27 mouse cellular contexts compared by ENCODE assay signal in the genomic region with DNA sequence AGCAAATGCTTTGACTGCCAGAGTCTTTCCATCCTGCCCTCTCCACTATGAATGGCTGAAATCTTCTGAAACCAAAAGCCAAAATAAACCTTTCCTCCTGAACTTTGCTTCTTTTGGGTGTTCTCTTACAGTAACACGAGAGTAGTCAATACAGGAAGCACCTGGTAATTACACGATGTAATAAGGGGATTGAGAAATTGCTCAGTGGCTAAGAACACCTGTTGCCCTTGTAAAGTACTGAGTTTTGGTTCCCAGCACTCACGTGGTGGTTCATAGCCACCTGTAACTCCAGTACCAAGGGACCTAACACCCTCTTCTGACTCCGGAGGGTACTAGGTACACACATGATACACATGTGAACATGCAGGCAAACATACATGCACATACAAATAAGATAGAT.
"Had no signal": no experiment of that assay in that cellular context is flagged by ENCODE, and none has a peak within 500 bp of the region (broad histone marks: within the 10 kb centered on the region; RNA-seq: fewer than 3 reads in every experiment).

No protein-coding gene starts in this region.

- H3K36me3 ChIP-seq: embryonic facial prominence, embryonic 12.5 days; embryonic facial prominence, embryonic 13.5 days; embryonic facial prominence, embryonic 15.5 days; forebrain, embryonic 10.5 days; forebrain, embryonic 12.5 days; forebrain, embryonic 15.5 days had no signal

- H3K9ac ChIP-seq: embryonic facial prominence, embryonic 12.5 days; embryonic facial prominence, embryonic 13.5 days; embryonic facial prominence, embryonic 15.5 days; forebrain, embryonic 12.5 days; forebrain, embryonic 13.5 days; forebrain, embryonic 15.5 days; forebrain, postnatal 0 days had no signal

- H3K4me2 ChIP-seq: embryonic facial prominence, embryonic 12.5 days; embryonic facial prominence, embryonic 13.5 days; embryonic facial prominence, embryonic 15.5 days; forebrain, embryonic 12.5 days; forebrain, embryonic 13.5 days; forebrain, embryonic 15.5 days had no signal

- H3K9me3 ChIP-seq: embryonic facial prominence, embryonic 12.5 days; embryonic facial prominence, embryonic 13.5 days; embryonic facial prominence, embryonic 15.5 days; forebrain, embryonic 10.5 days; forebrain, embryonic 12.5 days; forebrain, embryonic 13.5 days; forebrain, embryonic 15.5 days had no signal

- H3K27ac ChIP-seq: embryonic facial prominence, embryonic 12.5 days; embryonic facial prominence, embryonic 13.5 days; embryonic facial prominence, embryonic 15.5 days; forebrain, embryonic 10.5 days; forebrain, embryonic 12.5 days; forebrain, embryonic 13.5 days; forebrain, embryonic 15.5 days; gastrocnemius, adult 2 months; heart, adult 2 months had no signal

- H3K4me3 ChIP-seq: embryonic facial prominence, embryonic 12.5 days; embryonic facial prominence, embryonic 13.5 days; embryonic facial prominence, embryonic 15.5 days; erythroblast, embryonic 14.5 days; forebrain, embryonic 10.5 days; forebrain, embryonic 12.5 days; forebrain, embryonic 13.5 days; forebrain, embryonic 15.5 days; gastrocnemius, adult 2 months; heart, adult 2 months had no signal

- H3K27me3 ChIP-seq: embryonic facial prominence, embryonic 15.5 days had no signal

- H3K4me1 ChIP-seq: embryonic facial prominence, embryonic 12.5 days; embryonic facial prominence, embryonic 13.5 days; embryonic facial prominence, embryonic 15.5 days; forebrain, embryonic 10.5 days; forebrain, embryonic 12.5 days; forebrain, embryonic 13.5 days; forebrain, embryonic 15.5 days had no signal

- DNase-seq: cerebellum, adult 8-10 months; cerebellum, adult 9-10 months; cerebellum, adult 9-11 months; cerebellum, postnatal 10 days; cerebellum, postnatal 14 days; cerebellum, postnatal 25 days; cerebellum, postnatal 36 days; embryo, embryonic 11 days; forebrain, postnatal 0 days; gastrocnemius, adult 2 months; gastrocnemius, postnatal 10 days; gastrocnemius, postnatal 14 days; gastrocnemius, postnatal 25 days; gastrocnemius, postnatal 36 days; heart, adult 11 months; heart, adult 18-20 months; heart, adult 2 months had no signal

- ATAC-seq: forebrain, embryonic 13.5 days; forebrain, embryonic 14.5 days; forebrain, embryonic 15.5 days; forebrain, embryonic 16.5 days; forebrain, postnatal 0 days had no signal
